Mouse (Mus musculus) olfactory bulb, adult 2 months (tissue): ENCODE results near the gene Esr1. TPM values are rescaled to one million over a fixed set of nuclear protein-coding genes. Genes with fewer than 3 reads are reported as not detected.

Experiments
- H3K27ac ChIP-seq: fragments of 200-500 bp; 2 replicates; pipeline ENCODE4 v1.5.1; 2012; ENCODE audit warnings: low read depth, low read length; ENCODE audit not compliant: insufficient read depth
- H3K4me1 ChIP-seq: fragments of 200-500 bp; 2 replicates; pipeline ENCODE4 v1.6.1; 2012; ENCODE audit warnings: low read length; ENCODE audit not compliant: control insufficient read depth, insufficient read depth
- H3K4me3 ChIP-seq: fragments of 200-500 bp; 2 replicates; pipeline ENCODE4 v1.5.1; 2012; ENCODE audit warnings: mild to moderate bottlenecking, low read depth, low read length, moderate library complexity; ENCODE audit not compliant: insufficient read depth
- CTCF ChIP-seq: fragments of 200-500 bp; IDR thresholded peaks from 2 replicates; pipeline ENCODE4 v1.5.1; 2012; ENCODE audit warnings: low read depth, mild to moderate bottlenecking, low read length, moderate library complexity; ENCODE audit not compliant: insufficient read depth
- POLR2A ChIP-seq: fragments of 200-500 bp; IDR thresholded peaks from 2 replicates; pipeline ENCODE4 v1.6.1; 2012; ENCODE audit warnings: mild to moderate bottlenecking, low read depth, low read length, moderate library complexity; ENCODE audit not compliant: insufficient read depth
- WGBS: fragments of 180-500 bp; shearing (Covaris S2); methylation state at CpG from one replicate; pipeline ENCODE4 v1.1.7; 2018; 5-methylcytosine and 5-hydroxymethylcytosine counted together
- polyA plus RNA-seq: library from polyadenylated mRNA; stranded (reverse); fragments of >200 nt; gene quantifications from 2 replicates; pipeline ENCODE4 v1.2.4, GENCODE M21; 2012; ENCODE audit warnings: low replicate concordance; ENCODE audit not compliant: missing spikeins, insufficient read depth, insufficient read length

Esr1 gene
- polyA plus RNA-seq, 1 experiment = not detected

GRCm38 (mm10) chr10:4847523-4847922, 236.1 kb downstream of the Esr1 start:
- H3K27ac ChIP-seq = no peak overlapping the region
- H3K4me3 ChIP-seq = no peak overlapping the region
- H3K4me1 ChIP-seq = no peaks in the 10 kb centered on the region
- TF ChIP-seq CTCF = no peak
- no peak for TF ChIP-seq POLR2A
- WGBS = 78% methylated on average over 2 of the region's 2 CpGs

DNA sequence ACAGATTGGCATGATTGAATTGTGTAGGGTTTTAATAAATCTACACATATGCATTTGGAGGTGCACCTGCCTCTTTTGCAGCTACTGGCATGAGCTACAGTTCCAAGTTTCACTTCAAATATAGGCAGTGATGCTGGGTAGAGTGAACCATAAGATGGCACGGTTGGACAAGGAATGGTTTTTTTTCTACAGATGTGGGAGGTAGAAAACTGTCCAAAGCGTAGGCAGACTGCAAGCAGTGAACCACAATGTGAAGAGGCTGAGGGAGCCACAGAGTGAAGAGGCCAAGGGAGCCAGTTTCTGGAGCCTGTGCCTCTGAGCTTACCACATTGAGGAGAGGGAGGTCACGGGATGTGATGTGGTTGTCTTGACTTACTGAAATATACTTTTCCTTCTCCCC, 238.5 kb downstream of the Esr1 start:
- Histone ChIP-seq H3K4me3 (no peak overlapping the region), H3K27ac (no peak overlapping the region), H3K4me1 (no peaks in the 10 kb centered on the region)
- TF ChIP-seq POLR2A (no peak), CTCF (no peak)
- WGBS = 91% methylated on average over 3 of the region's 3 CpGs

DNA sequence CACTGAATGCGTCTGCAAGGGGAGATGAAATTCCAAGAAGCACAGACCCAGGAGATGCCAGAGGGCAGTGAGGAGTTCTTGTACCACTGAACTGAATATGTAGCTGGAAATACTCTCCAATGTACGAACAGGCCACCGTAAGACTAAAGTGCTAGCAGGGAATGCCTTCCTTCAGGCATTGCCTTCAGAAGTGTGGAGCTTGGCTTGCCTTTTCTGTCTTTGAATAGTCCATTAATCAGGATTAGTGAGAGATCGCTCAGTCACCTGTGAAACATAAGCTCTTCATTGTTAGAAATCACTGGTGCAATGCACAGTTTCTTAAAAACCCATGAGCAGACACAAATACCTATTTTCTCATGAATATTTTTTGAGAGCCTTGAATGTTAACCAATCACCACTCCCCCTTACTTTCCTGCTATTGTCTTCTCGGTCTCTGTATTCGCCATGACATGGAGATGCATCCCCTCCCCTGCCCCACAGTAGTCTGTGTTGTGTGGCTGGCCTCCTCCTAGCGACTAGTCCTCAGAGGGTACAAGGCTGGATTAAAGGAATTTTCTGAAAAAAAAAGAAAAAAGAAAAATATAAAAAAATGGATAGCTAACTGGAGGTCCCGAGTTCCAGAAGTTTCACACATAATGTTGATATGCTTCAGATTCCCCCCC, 263.8 kb downstream of the Esr1 start:
- no peaks in the 10 kb centered on the region for H3K4me1 ChIP-seq
- WGBS = 40% methylated on average over 8 of the region's 8 CpGs
- TF ChIP-seq CTCF (no peak), POLR2A (no peak)
- H3K4me3 ChIP-seq = no peak overlapping the region
- no peak overlapping the region for H3K27ac ChIP-seq

DNA sequence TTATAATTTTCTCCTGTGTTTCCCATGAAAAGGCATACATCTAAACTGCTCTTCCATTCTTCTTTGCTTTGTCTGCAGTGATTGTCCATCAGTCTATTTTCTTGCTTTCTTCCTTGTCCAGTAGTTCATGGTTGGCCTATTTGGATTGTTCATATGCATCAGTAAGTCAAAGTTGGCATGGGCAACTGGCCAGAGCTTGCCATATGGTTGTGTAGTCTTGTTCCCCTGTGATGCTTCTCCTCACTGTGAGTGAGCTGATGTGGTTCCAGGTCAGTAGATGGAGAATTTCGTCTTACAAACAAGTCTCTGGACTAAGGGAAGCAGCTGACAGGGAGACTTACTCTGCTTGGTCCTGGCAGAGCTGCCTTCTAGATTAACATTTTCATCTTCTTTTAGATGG, 270.0 kb downstream of the Esr1 start:
- Histone ChIP-seq H3K4me1 (no peaks in the 10 kb centered on the region), H3K4me3 (no peak overlapping the region), H3K27ac (no peak overlapping the region)
- TF ChIP-seq POLR2A (no peak), CTCF (no peak)
- 68% methylated on average over 1 of the region's 1 CpGs for WGBS

DNA sequence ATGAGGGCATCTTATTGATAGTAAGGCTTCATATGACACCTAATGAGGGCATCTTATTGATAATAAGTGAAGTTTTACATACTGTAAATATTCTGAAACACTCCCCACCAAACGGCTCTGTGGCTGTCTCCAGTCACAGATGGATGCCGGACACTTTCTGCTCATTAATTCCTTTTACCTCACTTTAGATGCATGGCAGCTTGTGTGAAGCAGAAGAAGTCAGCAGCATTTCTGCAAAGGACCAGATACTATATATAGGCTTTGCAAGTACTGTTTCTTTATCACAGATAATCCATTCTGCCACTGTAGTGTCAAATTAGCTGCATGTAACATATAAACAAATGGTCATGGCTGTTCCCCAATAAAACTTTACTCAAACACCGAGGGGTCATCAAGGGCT, 274.1 kb downstream of the Esr1 start:
- WGBS = 42% methylated on average over 3 of the region's 3 CpGs
- no peak overlapping the region for H3K4me3 ChIP-seq
- no peak overlapping the region for H3K27ac ChIP-seq
- H3K4me1 ChIP-seq = no peaks in the 10 kb centered on the region
- no peak for TF ChIP-seq CTCF
- TF ChIP-seq POLR2A = no peak

DNA sequence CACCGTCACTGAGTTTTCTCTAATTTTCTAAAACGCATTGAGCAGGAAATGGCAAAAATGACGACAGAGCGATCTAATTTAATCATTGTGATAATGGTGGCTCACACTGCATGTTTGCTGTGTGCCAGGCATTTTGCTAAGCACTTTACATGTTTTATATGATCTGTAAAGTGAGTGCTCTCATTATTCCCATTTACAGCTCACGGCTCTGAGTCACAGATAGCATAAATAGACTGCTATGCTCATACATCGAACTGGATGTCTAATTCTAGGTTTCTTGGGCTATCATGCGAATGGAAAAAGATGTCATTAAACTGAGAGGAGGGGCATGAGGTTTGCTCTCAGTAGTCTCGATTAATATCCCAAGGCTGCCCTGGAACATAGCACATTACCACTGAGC, 274.6 kb downstream of the Esr1 start:
- TF ChIP-seq CTCF = no peak
- TF ChIP-seq POLR2A = no peak
- Histone ChIP-seq H3K4me3 (no peak overlapping the region), H3K27ac (no peak overlapping the region), H3K4me1 (no peaks in the 10 kb centered on the region)
- 31% methylated on average over 8 of the region's 8 CpGs for WGBS

DNA sequence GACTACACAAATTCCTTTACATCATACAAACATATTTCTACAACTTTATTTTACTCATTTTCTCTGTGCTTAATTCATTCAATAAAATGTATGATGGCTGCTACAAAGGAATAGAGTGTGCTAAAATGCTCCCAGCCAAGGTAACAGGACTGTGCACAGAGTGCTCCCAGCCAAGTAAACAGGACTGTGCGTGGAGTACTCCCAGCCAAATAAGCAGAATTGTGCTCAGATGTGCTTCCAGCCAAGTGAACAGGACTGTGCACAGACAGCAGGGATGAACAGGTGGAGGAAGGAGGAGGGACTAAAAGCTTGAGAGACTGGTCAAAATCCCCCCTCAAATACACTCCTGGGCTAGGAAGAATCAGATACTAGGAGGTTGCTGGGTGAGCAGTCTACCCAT, 282.1 kb downstream of the Esr1 start:
- 44% methylated on average over 1 of the region's 1 CpGs for WGBS
- Histone ChIP-seq H3K4me1 (peaks cover 2% of the 10 kb centered on the region; the same call in 1 of the 2 replicates), H3K27ac (no peak overlapping the region), H3K4me3 (no peak overlapping the region)
- TF ChIP-seq CTCF (no peak), POLR2A (no peak)

DNA sequence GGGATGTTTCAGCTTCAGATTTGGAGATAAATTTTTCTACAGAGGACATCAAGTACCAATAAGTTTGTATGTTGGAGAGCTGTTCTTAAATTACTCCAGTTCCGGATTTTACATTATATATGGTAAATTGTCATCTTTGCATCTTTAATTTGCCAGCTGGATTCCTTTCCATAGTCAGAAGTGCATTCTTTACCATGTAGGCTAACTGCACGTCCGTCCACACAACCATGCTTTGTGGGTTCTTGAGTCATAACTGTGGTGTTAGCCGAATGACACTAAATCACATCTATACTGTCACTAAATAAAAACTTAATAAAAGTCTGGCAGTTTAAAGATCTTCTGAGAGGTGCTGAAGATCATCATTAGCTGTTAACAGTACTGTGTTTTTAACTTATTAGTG, 286.4 kb downstream of the Esr1 start:
- Histone ChIP-seq H3K4me1 (peaks cover 2% of the 10 kb centered on the region; the same call in 1 of the 2 replicates), H3K27ac (no peak overlapping the region), H3K4me3 (no peak overlapping the region)
- TF ChIP-seq POLR2A = no peak
- no peak for TF ChIP-seq CTCF
- 74% methylated on average over 4 of the region's 4 CpGs for WGBS

GRCm38 (mm10) chr10:4900324-4900723, 288.9 kb downstream of the Esr1 start:
- H3K27ac ChIP-seq = no peak overlapping the region
- no peaks in the 10 kb centered on the region for H3K4me1 ChIP-seq
- no peak overlapping the region for H3K4me3 ChIP-seq
- TF ChIP-seq CTCF (no peak), POLR2A (no peak)
- 89% methylated on average over 7 of the region's 7 CpGs for WGBS
